Mouse (Mus musculus) heart, embryonic 12.5 days (tissue): Measurements from ENCODE around the gene Zdhhc7. TPM values are rescaled to one million over a fixed set of nuclear protein-coding genes. Genes with fewer than 3 reads are reported as not detected.
A peak's percentile ranks its signal among the peaks of the same experiment; 100 is the strongest.

Source experiments
- ATAC-seq: fragments of 200-750 bp; cut with Nextera tagmentation; 2 replicates; pipeline ENCODE4 v1.8.0; 2017; ENCODE audit warnings: moderate TSS enrichment, moderate library complexity; ENCODE audit not compliant: insufficient number of reproducible peaks, low FRiP score
- H3K27ac ChIP-seq: fragments of 300-500 bp; sonication (generic); 2 replicates; pipeline ENCODE4 v1.5.1; 2016; ENCODE audit warnings: mild to moderate bottlenecking, moderate library complexity; ENCODE audit not compliant: poor library complexity, severe bottlenecking
- H3K27me3 ChIP-seq: fragments of 300-500 bp; sonication (generic); replicated peaks from 2 replicates; pipeline ENCODE4 v1.6.1; 2016; ENCODE audit warnings: mild to moderate bottlenecking, moderate library complexity
- H3K36me3 ChIP-seq: fragments of 300-500 bp; sonication (generic); 2 replicates; pipeline ENCODE4 v1.6.1; 2016; ENCODE audit warnings: mild to moderate bottlenecking, moderate library complexity
- H3K4me1 ChIP-seq: fragments of 300-500 bp; sonication (generic); replicated peaks from 2 replicates; pipeline ENCODE4 v1.6.1; 2016; ENCODE audit warnings: mild to moderate bottlenecking
- H3K4me2 ChIP-seq: fragments of 300-500 bp; sonication (generic); 2 replicates; pipeline ENCODE4 v1.6.1; 2016; ENCODE audit warnings: mild to moderate bottlenecking, moderate library complexity
- H3K4me3 ChIP-seq: fragments of 300-500 bp; sonication (generic); 2 replicates; pipeline ENCODE4 v1.5.1; 2016; ENCODE audit warnings: mild to moderate bottlenecking
- H3K9ac ChIP-seq: fragments of 300-500 bp; sonication (generic); 2 replicates; pipeline ENCODE4 v1.6.1; 2016; ENCODE audit warnings: mild to moderate bottlenecking, moderate library complexity
- H3K9me3 ChIP-seq: fragments of 300-500 bp; sonication (generic); replicated peaks from 2 replicates; pipeline ENCODE4 v1.6.1; 2016; ENCODE audit warnings: mild to moderate bottlenecking, moderate library complexity
- WGBS: fragments of 180-500 bp; shearing (Covaris S2); methylation state at CpG from one replicate; pipeline ENCODE4 v1.1.7; 2016; 5-methylcytosine and 5-hydroxymethylcytosine counted together
- polyA plus RNA-seq: library from polyadenylated mRNA; unstranded; fragments of >200 nt; fragmentation: Nextera tagmentation; extraction: Ambion mirVana; gene quantifications from 2 replicates; pipeline ENCODE4 v1.2.1, GENCODE M21; 2016

Zdhhc7 gene
- polyA plus RNA-seq, 1 experiment from 2014 or later, result 33.9 TPM

- H3K36me3 ChIP-seq, result peaks cover 49% of the 10 kb centered on the region
- WGBS, result 86% methylated on average over 3 of the region's 3 CpGs
- no peak for ATAC-seq
- no peak overlapping the region for H3K4me2 ChIP-seq
- no peaks in the 10 kb centered on the region for H3K27me3 ChIP-seq
- no peak overlapping the region for H3K4me3 ChIP-seq
- 0 out of 2 replicates have a peak, but pooled peaks cover 4% of the 10 kb centered on the region for H3K4me1 ChIP-seq
- H3K27ac ChIP-seq, result no peak overlapping the region
- H3K9me3 ChIP-seq, result no peaks in the 10 kb centered on the region
- no peak overlapping the region for H3K9ac ChIP-seq
Observed at GRCm38 (mm10) chr8:120093103-120093502, 8.2 kb downstream of the Zdhhc7 start.

- Histone ChIP-seq H3K9me3 (no peaks in the 10 kb centered on the region), H3K4me1 (no peaks in the 10 kb centered on the region), H3K27me3 (no peaks in the 10 kb centered on the region), H3K4me2 (no peak overlapping the region), H3K27ac (no peak overlapping the region), H3K9ac (no peak overlapping the region), H3K36me3 (peaks cover 70% of the 10 kb centered on the region), H3K4me3 (no peak overlapping the region)
- 86% methylated on average over 3 of the region's 3 CpGs for WGBS
- no peak for ATAC-seq
Observed at GRCm38 (mm10) chr8:120091032-120091431, 10.2 kb downstream of the Zdhhc7 start.

DNA sequence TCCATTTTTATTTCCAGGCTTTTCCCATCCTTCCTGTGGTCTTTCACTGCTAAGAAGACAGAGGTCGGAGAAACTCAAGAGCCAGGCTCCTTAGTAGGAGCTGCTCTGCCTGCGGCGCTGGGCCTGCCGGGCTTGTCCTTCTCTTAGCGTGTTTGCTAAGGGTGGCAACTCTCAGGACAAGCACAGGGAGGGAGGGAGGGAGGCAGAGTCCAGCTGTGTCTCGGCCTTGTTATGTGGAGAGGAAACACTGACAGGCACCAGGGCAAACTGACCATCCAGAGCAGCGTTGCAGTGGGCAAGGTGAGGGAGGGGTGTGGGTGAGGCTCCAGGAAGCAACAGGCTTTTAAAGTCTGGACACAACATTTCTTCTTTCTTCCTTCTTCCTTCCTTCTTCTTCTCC is 11.8 kb downstream of the Zdhhc7 start:
- H3K4me3 ChIP-seq, result no peak overlapping the region
- peaks cover 85% of the 10 kb centered on the region for H3K36me3 ChIP-seq
- H3K9me3 ChIP-seq, result no peaks in the 10 kb centered on the region
- WGBS, result 81% methylated on average over 7 of the region's 7 CpGs
- H3K9ac ChIP-seq, result no peak overlapping the region
- no peaks in the 10 kb centered on the region for H3K4me1 ChIP-seq
- H3K27ac ChIP-seq, result no peak overlapping the region
- H3K27me3 ChIP-seq, result no peaks in the 10 kb centered on the region
- no peak for ATAC-seq
- no peak overlapping the region for H3K4me2 ChIP-seq

DNA sequence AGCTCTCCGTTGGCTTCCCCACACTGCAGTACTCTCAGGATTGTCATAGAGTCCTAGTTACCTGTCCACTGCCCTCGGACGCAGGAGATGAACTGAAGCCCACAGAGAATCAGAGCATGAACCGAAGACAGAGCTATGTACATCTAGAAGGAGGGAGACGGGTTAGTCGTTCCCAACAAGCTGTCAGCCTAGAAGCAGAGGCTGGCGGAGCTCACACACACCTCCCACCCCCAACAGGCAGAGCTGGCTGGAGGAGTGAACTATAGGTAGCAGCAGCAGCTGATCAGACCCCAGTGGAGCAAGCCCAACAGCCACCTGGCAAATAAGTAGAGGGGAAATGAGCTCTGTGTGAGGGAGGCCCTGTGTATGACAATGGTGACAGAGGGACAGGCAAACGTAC is 16.5 kb downstream of the Zdhhc7 start:
- H3K27me3 ChIP-seq, result no peaks in the 10 kb centered on the region
- no peak overlapping the region for H3K4me2 ChIP-seq
- H3K4me1 ChIP-seq, result no peaks in the 10 kb centered on the region
- H3K36me3 ChIP-seq, result peaks cover 82% of the 10 kb centered on the region
- 85% methylated on average over 8 of the region's 8 CpGs for WGBS
- no peaks in the 10 kb centered on the region for H3K9me3 ChIP-seq
- no peak overlapping the region for H3K27ac ChIP-seq
- no peak overlapping the region for H3K9ac ChIP-seq
- no peak for ATAC-seq
- H3K4me3 ChIP-seq, result no peak overlapping the region

DNA sequence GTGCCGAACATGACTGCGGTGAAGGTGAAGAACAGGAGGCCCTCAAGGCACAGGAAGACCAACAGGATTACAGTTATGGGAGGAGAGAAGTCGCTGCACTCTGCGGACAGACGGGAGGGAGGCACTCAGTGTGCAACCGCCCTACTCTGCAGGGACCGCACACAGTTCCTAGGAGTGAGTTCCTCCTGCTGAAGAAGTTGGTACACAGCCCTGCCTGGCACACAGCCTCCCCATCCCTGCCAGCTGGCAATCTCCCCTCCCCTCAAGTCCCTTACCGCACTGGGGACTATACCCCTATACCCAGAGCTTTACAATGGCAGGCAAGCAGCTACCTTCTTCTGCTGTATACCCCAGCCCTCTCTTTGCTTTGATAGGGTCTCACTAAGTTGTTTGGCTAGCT is 18.0 kb downstream of the Zdhhc7 start:
- Histone ChIP-seq H3K27ac (no peak overlapping the region), H3K9ac (no peak overlapping the region), H3K27me3 (no peaks in the 10 kb centered on the region), H3K4me1 (no peaks in the 10 kb centered on the region), H3K36me3 (peaks cover 75% of the 10 kb centered on the region), H3K9me3 (no peaks in the 10 kb centered on the region), H3K4me2 (no peak overlapping the region), H3K4me3 (no peak overlapping the region)
- no peak for ATAC-seq
- 94% methylated on average over 8 of the region's 8 CpGs for WGBS

GRCm38 (mm10) chr8:120079361-120079760 is 21.9 kb downstream of the Zdhhc7 start:
- Histone ChIP-seq H3K36me3 (peaks cover 38% of the 10 kb centered on the region), H3K27me3 (peaks cover 16% of the 10 kb centered on the region; the same call in 1 of the 2 replicates), H3K4me1 (no peaks in the 10 kb centered on the region), H3K4me2 (no peak overlapping the region), H3K9ac (no peak overlapping the region), H3K27ac (no peak overlapping the region), H3K4me3 (no peak overlapping the region), H3K9me3 (no peaks in the 10 kb centered on the region)
- WGBS, result 64% methylated on average over 5 of the region's 5 CpGs
- no peak for ATAC-seq

DNA sequence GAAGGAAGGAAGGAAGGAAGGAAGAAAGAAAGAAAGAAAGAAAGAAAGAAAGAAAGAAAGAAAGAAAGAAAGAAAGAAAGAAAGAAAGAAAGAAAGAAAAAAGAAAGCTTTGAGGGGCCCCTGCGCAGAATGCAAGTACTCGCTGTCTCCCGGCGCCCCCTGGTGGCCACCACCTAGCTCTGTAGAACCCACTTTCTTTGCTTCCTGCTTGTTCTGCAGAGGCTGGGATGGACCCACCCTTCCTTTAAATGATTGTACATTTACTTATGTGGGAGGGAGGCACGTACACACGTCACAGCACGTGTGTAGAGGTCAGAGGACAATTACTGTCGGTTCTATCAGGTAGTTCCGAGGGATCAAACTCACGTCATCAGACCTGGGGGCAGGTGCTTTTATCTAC is 23.2 kb downstream of the Zdhhc7 start:
- H3K4me3 ChIP-seq, result no peak overlapping the region
- H3K9ac ChIP-seq, result no peak overlapping the region
- peaks cover 30% of the 10 kb centered on the region for H3K36me3 ChIP-seq
- H3K27ac ChIP-seq, result no peak overlapping the region
- peaks cover 22% of the 10 kb centered on the region for H3K27me3 ChIP-seq
- 15% methylated on average over 10 of the region's 10 CpGs for WGBS
- H3K4me2 ChIP-seq, result no peak overlapping the region
- no peak; the same call in 1 of the 2 replicates for ATAC-seq
- no peaks in the 10 kb centered on the region for H3K4me1 ChIP-seq
- H3K9me3 ChIP-seq, result no peaks in the 10 kb centered on the region

- no peak for ATAC-seq
- 66% methylated on average over 6 of the region's 6 CpGs for WGBS
- Histone ChIP-seq H3K4me2 (no peak overlapping the region), H3K9me3 (no peaks in the 10 kb centered on the region), H3K4me3 (no peak overlapping the region), H3K4me1 (0 out of 2 replicates have a peak, but pooled peaks cover 8% of the 10 kb centered on the region), H3K9ac (no peak overlapping the region), H3K36me3 (peaks cover 3% of the 10 kb centered on the region; the same call in 1 of the 2 replicates), H3K27ac (no peak overlapping the region), H3K27me3 (peaks cover 23% of the 10 kb centered on the region)
Observed at GRCm38 (mm10) chr8:120075347-120075746, 25.9 kb downstream of the Zdhhc7 start.

DNA sequence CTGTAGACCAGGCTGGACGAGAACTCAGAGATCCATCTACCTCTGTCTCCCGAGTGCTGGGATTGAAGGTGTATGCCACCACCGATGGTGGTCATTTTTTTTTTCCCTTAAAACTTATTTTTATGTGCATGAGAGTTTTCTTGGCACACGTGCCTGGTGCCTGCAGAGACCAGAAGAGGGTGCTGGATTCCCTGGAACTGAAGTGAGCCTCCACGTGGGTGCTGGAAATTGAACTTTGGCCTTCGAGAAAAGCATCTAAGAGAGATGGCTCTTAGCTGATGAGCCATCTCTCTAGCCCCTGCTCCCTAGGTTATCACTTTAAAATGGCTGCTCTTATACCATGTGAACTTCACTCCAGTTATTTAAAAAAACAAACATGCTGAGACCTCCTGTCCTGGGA is 26.8 kb downstream of the Zdhhc7 start:
- Histone ChIP-seq H3K9ac (no peak overlapping the region), H3K27ac (no peak overlapping the region), H3K36me3 (no peaks in the 10 kb centered on the region), H3K9me3 (no peaks in the 10 kb centered on the region), H3K4me3 (no peak overlapping the region), H3K4me1 (0 out of 2 replicates have a peak, but pooled peaks cover 8% of the 10 kb centered on the region), H3K27me3 (peaks cover 23% of the 10 kb centered on the region), H3K4me2 (no peak overlapping the region)
- WGBS, result 68% methylated on average over 6 of the region's 6 CpGs
- no peak for ATAC-seq

GRCm38 (mm10) chr8:120072827-120073226 is 28.5 kb downstream of the Zdhhc7 start:
- H3K9me3 ChIP-seq, result no peaks in the 10 kb centered on the region
- 76% methylated on average over 8 of the region's 8 CpGs for WGBS
- H3K36me3 ChIP-seq, result no peaks in the 10 kb centered on the region
- 0 out of 2 replicates have a peak, but pooled peaks cover 12% of the 10 kb centered on the region for H3K4me1 ChIP-seq
- peaks cover 23% of the 10 kb centered on the region for H3K27me3 ChIP-seq
- peak overlapping the region; percentile 13; the same call in 1 of the 2 replicates for H3K27ac ChIP-seq
- H3K4me3 ChIP-seq, result no peak overlapping the region
- no peak overlapping the region for H3K9ac ChIP-seq
- no peak overlapping the region for H3K4me2 ChIP-seq
- ATAC-seq, result peak; percentile 30; the same call in 1 of the 2 replicates

DNA sequence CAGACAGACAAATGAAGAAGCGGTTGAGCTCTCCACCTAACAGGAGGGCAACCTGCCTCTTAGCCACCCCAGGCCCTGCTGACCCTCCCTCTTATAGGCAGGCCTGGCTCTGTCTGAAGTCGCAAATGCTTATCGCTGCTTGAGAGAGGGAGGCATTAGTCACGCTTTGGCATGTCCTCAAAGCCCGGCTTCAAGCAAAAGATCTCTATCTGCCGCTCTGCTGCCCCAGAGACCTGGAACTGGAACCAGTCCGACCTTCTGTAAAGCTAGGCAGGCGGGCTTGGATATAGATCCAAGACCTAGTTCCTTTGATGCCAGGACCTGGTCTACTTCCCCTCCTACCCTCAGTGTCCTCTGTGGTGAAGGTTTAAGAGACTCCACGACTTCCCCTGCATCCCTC is 29.0 kb downstream of the Zdhhc7 start:
- no peak for ATAC-seq
- 0 out of 2 replicates have a peak overlapping the region, but pooled peaks have one; percentile 47 for H3K27ac ChIP-seq

DNA sequence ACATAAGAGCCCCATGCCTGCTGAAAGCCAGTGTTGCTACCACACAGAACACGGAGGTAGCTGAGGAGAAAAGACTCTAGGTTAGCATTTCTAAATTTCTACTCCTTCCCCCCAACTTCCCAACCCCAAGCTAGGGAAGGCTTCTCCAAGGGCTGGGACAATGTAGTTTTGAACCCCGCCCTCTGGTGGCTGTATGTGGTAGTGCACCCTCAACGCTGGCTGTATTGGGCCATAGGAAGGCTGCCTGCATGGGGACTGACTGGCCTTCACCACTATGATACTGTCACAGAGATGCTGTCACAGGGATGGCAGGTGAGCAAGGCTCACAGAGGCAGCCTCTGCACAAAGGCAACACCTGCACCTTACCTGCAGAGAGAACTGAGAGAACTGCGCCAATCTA is 29.6 kb downstream of the Zdhhc7 start:
- Histone ChIP-seq H3K4me2 (no peak overlapping the region), H3K36me3 (no peaks in the 10 kb centered on the region), H3K4me3 (no peak overlapping the region), H3K9me3 (no peaks in the 10 kb centered on the region), H3K9ac (no peak overlapping the region), H3K27me3 (peaks cover 23% of the 10 kb centered on the region), H3K27ac (no peak overlapping the region), H3K4me1 (0 out of 2 replicates have a peak, but pooled peaks cover 12% of the 10 kb centered on the region)
- 26% methylated on average over 4 of the region's 4 CpGs for WGBS
- ATAC-seq, result peak; percentile 62

More for the DNA sequence above, 29.0 kb downstream of the Zdhhc7 start:
- 57% methylated on average over 9 of the region's 9 CpGs for WGBS
- no peak overlapping the region for H3K4me2 ChIP-seq
- no peak overlapping the region for H3K9ac ChIP-seq
- no peaks in the 10 kb centered on the region for H3K36me3 ChIP-seq
- H3K9me3 ChIP-seq, result no peaks in the 10 kb centered on the region
- no peak overlapping the region for H3K4me3 ChIP-seq
- H3K27me3 ChIP-seq, result peaks cover 23% of the 10 kb centered on the region
- 0 out of 2 replicates have a peak, but pooled peaks cover 12% of the 10 kb centered on the region for H3K4me1 ChIP-seq
